Mouse (Mus musculus) ES-E14 (cell line): ENCODE data around the gene Rgs6. TPM values are rescaled to one million over a fixed set of nuclear protein-coding genes. Genes with fewer than 3 reads are reported as not detected.

Experiments
- DNase-seq: peaks from one replicate; pipeline ENCODE4 v3.0.0-alpha.2; 2013; ENCODE audit warnings: low read depth, low spot score
- H3K27ac ChIP-seq: 2 replicates; pipeline ENCODE4 v1.5.1; 2012; ENCODE audit warnings: low read depth, mild to moderate bottlenecking, low read length, moderate library complexity, mixed read lengths; ENCODE audit not compliant: poor library complexity, insufficient read depth, severe bottlenecking
- H3K36me3 ChIP-seq: 2 replicates; pipeline ENCODE4 v1.6.1; 2012; ENCODE audit warnings: mild to moderate bottlenecking, low read length, moderate library complexity, mixed read lengths; ENCODE audit not compliant: control insufficient read depth, poor library complexity, insufficient read depth, severe bottlenecking
- H3K4me1 ChIP-seq, 2 experiments: fragments of 150-350 bp in 1 of 2; sonication (generic) in 1 of 2; 2 replicates each; pipeline ENCODE4 v1.6.1; 2012; ENCODE audit warnings: low read length in 2 of 2, mild to moderate bottlenecking in 1 of 2, mixed read lengths in 1 of 2; ENCODE audit not compliant: control insufficient read depth in 2 of 2, insufficient read depth in 2 of 2, poor library complexity in 1 of 2
- H3K4me3 ChIP-seq, 2 experiments: fragments of 150-350 bp in 1 of 2; sonication (generic) in 1 of 2; 2 replicates each; pipeline ENCODE4 v1.5.1; 2012; ENCODE audit warnings: low read length in 2 of 2, low read depth in 1 of 2, mild to moderate bottlenecking in 1 of 2, mixed read lengths in 1 of 2; ENCODE audit not compliant: insufficient read depth in 1 of 2, poor library complexity in 1 of 2, severe bottlenecking in 1 of 2
- H3K9ac ChIP-seq: 2 replicates; pipeline ENCODE4 v1.6.1; 2012; ENCODE audit warnings: low read depth, mild to moderate bottlenecking, low read length, mixed read lengths; ENCODE audit not compliant: poor library complexity, insufficient read depth, severe bottlenecking
- H3K9me3 ChIP-seq: fragments of 150-350 bp; sonication (generic); 2 replicates; pipeline ENCODE4 v1.6.1; 2012; ENCODE audit warnings: low read depth, mild to moderate bottlenecking, low read length; ENCODE audit not compliant: control insufficient read depth, insufficient read depth
- CHD2 ChIP-seq: IDR thresholded peaks from 2 replicates; pipeline ENCODE4 v1.6.1; 2014; ENCODE audit warnings: mild to moderate bottlenecking, low read depth, low read length, inconsistent platforms
- HCFC1 ChIP-seq: IDR thresholded peaks from 2 replicates; pipeline ENCODE4 v1.6.1; 2012; ENCODE audit warnings: low read length, inconsistent platforms, borderline replicate concordance; ENCODE audit not compliant: insufficient read depth
- MAFK ChIP-seq: IDR thresholded peaks from 2 replicates; pipeline ENCODE4 v1.6.1; 2014; ENCODE audit warnings: mild to moderate bottlenecking, low read depth, low read length, inconsistent platforms; ENCODE audit not compliant: insufficient read depth
- ZC3H11A ChIP-seq: IDR thresholded peaks from 2 replicates; pipeline ENCODE4 v1.6.1; 2012; ENCODE audit warnings: low read depth, mild to moderate bottlenecking, inconsistent platforms, low read length, borderline replicate concordance
- ZNF384 ChIP-seq: IDR thresholded peaks from 2 replicates; pipeline ENCODE4 v1.6.1; 2012; ENCODE audit warnings: low read depth, low read length, inconsistent platforms
- in situ Hi-C, 2 experiments: fragments of 600-800 bp; cut with MboI; formaldehyde crosslinking; loops; one replicate each; pipeline ENCODE4 v1.15.1; 2025; ENCODE audit warnings: low sequenced_read_pairs in 2 of 2, inconsistent platforms in 1 of 2; ENCODE audit not compliant: unreplicated experiment in 2 of 2
- total RNA-seq: library from RNA; depleted of rRNA; stranded (reverse); fragments of 300-350 nt; gene quantifications from 2 replicates; pipeline ENCODE4 v1.2.3, GENCODE M21; 2012

The Rgs6 gene
- total RNA-seq, 1 experiment: 0.49 TPM

DNA sequence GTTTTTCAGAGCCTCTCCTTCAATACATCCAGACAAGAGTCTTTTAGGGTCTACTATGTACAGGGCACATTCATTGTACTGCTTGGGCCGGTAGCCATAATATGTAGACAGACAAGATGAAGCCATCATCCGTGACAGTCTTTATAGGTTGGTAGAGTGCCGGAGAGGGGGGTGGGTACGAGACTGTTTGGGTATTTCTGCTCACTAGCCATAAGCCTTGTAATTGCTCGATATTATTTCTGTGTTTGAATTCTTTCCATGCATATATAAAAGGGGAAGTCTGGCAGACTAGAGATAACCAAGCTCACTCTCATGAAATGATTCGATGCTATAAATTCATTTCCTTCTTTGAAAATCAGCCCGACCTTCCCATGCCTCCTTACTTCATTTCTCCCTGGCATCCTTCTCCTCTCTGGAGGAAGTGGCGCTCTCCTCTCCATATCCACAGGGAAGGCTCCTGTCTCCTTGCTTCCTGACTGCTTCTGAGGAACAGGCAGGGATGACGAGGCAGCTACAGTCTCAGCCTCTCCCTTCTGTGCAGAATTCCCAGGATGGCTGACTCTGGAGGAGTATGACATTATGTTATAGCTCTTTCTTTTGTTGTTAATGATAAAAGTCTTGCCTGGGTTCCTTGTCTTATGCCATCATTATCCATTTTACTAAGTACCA, 416.1 kb downstream of the Rgs6 start:
- no peaks in the 10 kb centered on the region for H3K4me1 ChIP-seq
- H3K4me3 ChIP-seq: no peak overlapping the region
- no peak overlapping the region for H3K9ac ChIP-seq
- in situ Hi-C loops: loop anchor here in 1 of 2 experiments (25.0 kb wide), 1 partner anchor 492 kb away; no protein-coding TSS in a partner anchor
- no peak for DNase-seq
- no peaks in the 10 kb centered on the region for H3K9me3 ChIP-seq
- H3K27ac ChIP-seq: no peak overlapping the region
- H3K36me3 ChIP-seq: no peaks in the 10 kb centered on the region
- TF ChIP-seq MAFK (no peak), ZNF384 (no peak), ZC3H11A (no peak), HCFC1 (no peak), CHD2 (no peak)

DNA sequence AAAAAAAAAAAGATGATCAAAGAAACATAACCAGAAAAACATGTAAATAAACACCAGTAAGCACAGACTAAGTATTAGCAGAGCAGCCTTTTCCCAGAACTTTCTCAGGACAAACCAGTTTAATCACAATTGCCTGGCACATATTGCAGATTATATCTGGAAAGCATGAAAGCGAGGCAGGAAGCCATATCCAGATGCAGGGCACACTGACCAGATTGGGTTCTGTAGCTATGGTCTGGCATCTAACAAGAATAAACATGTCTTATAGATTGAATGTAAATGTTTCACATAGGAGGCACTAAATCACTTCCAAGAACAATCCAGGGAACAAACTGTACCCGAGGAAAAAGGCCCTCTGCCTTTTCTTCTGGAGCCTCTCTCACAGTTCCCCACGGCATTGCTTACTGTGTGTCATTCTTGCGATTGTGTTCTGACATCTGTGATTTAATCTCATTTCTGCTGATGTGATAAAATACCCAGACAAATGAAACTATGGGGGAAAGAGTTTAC, 423.0 kb downstream of the Rgs6 start:
- Histone ChIP-seq H3K9me3 (no peaks in the 10 kb centered on the region), H3K4me3 (no peak overlapping the region), H3K27ac (no peak overlapping the region), H3K4me1 (no peaks in the 10 kb centered on the region), H3K36me3 (no peaks in the 10 kb centered on the region), H3K9ac (no peak overlapping the region)
- DNase-seq: no peak
- in situ Hi-C loops: loop anchor here in 1 of 2 experiments (25.0 kb wide), 1 partner anchor 499 kb away; no protein-coding TSS in a partner anchor
- TF ChIP-seq CHD2 (no peak), HCFC1 (no peak), ZNF384 (no peak), MAFK (no peak), ZC3H11A (no peak)

DNA sequence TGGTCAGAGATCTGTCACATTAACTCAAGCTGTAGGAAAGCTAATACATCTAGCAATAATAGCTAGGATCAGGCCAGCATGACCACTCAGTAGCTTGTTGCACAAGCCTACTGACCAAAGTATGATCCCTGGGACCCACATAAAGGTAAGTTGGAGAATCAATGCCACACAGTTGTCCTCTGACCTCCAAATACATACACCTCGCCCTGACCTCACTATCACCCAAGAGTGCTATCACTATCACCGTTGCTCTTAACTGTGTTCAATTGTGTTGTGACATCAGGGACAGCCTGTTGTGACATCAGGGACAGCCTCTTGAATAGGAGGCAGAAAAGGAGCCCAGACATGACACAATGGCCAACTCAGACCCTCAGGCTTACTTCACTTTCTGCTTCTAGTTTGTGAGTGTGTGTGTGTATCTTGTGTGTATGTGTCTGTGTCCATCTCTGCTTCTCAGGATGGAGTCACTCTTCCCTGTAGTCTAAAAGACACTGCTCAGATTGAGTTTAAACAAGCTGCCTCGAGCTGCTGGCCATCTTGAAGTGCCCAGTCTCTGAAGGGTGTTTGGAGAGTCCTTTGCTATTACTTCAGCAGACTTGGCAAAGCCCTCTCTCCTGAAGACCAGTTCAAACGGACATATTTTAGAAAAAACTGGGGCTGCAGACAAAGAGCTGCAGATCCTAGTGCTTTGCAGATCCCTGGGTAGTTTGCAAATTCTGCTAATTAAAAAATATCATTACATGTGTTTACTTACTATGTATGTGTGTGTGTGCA, 426.0 kb downstream of the Rgs6 start:
- H3K4me3 ChIP-seq: no peak overlapping the region
- H3K27ac ChIP-seq: no peak overlapping the region
- H3K36me3 ChIP-seq: no peaks in the 10 kb centered on the region
- TF ChIP-seq ZNF384 (no peak), CHD2 (no peak), HCFC1 (no peak), ZC3H11A (no peak), MAFK (no peak)
- DNase-seq: no peak
- in situ Hi-C loops: loop anchor here in 1 of 2 experiments (25.0 kb wide), 1 partner anchor 502 kb away; no protein-coding TSS in a partner anchor
- no peaks in the 10 kb centered on the region for H3K4me1 ChIP-seq
- no peaks in the 10 kb centered on the region for H3K9me3 ChIP-seq
- no peak overlapping the region for H3K9ac ChIP-seq

DNA sequence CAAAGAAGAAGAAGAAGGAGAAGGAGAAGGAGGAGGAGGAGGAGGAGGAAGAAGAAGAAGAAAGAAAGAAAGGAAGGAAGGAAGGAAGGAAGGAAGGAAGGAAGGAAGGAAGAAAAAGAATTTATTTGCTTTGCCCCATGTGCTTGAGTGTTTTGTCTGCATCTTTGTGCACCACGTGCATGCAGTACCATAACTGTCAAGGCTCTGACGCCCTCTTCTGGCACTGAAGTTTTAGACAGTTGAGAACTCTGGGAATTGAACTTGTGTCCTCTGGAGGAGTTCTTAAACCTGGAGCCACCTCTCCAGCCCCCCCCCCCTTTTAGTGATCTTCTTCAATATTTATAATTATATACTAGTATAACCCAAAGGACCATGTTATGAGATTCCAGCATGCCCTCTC, 426.8 kb downstream of the Rgs6 start:
- no peak overlapping the region for H3K9ac ChIP-seq
- H3K4me3 ChIP-seq: no peak overlapping the region
- H3K4me1 ChIP-seq: no peaks in the 10 kb centered on the region
- DNase-seq: no peak
- H3K36me3 ChIP-seq: no peaks in the 10 kb centered on the region
- no peaks in the 10 kb centered on the region for H3K9me3 ChIP-seq
- H3K27ac ChIP-seq: no peak overlapping the region
- in situ Hi-C loops: loop anchor here in 1 of 2 experiments (25.0 kb wide), 1 partner anchor 503 kb away; no protein-coding TSS in a partner anchor
- TF ChIP-seq CHD2: no peak
